ENCODE assay signal across 8 mouse cellular contexts in genomic region chr1:160184506-160184905, GRCm38 (mm10). TPM values are rescaled to one million over a fixed set of nuclear protein-coding genes. Genes with fewer than 3 reads are reported as not detected.
DNase-seq lines count a peak whose midpoint lies in the region; ATAC-seq and TF ChIP-seq lines count a peak whose summit lies in the region.

No protein-coding gene starts in this region.

- 9% methylated on average over 5 of the region's 5 CpGs for WGBS in kidney, postnatal 0 days

- no peak overlapping the region for H3K4me3 ChIP-seq in testis, adult 2 months (ENCODE audit: control insufficient read depth, low read depth, low read length)
- H3K4me3 ChIP-seq in kidney, postnatal 0 days (replicated peaks; ENCODE audit: low read depth, low read length): no peak overlapping the region

- no peaks in the 10 kb centered on the region for H3K9me3 ChIP-seq in kidney, postnatal 0 days (replicated peaks; ENCODE audit: low read length)

- H3K9ac ChIP-seq in kidney, postnatal 0 days (ENCODE audit: low read depth, low read length): no peak overlapping the region

- ATAC-seq in kidney, postnatal 0 days (replicated peaks; ENCODE audit: low FRiP score, low read depth): 0 out of 2 replicates have a peak, but pooled peaks have one; percentile 74

- no peak overlapping the region for H3K27ac ChIP-seq in testis, adult 2 months (ENCODE audit: control insufficient read depth, insufficient read depth, low read depth, low read length)
- H3K27ac ChIP-seq in kidney, postnatal 0 days: no peak overlapping the region

- DNase-seq in testis, postnatal 14 days (ENCODE audit: low spot score): no peak
- DNase-seq in cerebellum, adult 9-10 months: peak; percentile 35
- DNase-seq in frontal cortex, postnatal 10 days (ENCODE audit: low spot score in 2 of 2): peak; percentile 35 to 57
- peak; percentile 82 for DNase-seq in kidney, postnatal 0 days (ENCODE audit: low spot score)
- DNase-seq in lung, adult 18-20 months: peak; percentile 6 to 14
- peak; percentile 29 for DNase-seq in retina, postnatal 7 days (ENCODE audit: low read depth, low spot score)
- DNase-seq in gastrocnemius, adult 8-10 months (ENCODE audit: low spot score in 2 of 2): no peak

- TF ChIP-seq CTCF in testis, adult 2 months (IDR thresholded peaks at IDR 0.05; ENCODE audit: control insufficient read depth, insufficient read depth, insufficient replicate concordance, low read depth, low read length): peak; percentile 44; the same call in 1 of the 2 replicates
- TF ChIP-seq CTCF in kidney, postnatal 0 days (IDR thresholded peaks at IDR 0.05; ENCODE audit: low read depth): peak; percentile 86

- H3K4me2 ChIP-seq in kidney, postnatal 0 days (ENCODE audit: low read length): no peak overlapping the region

- TF ChIP-seq POLR2A in testis, adult 2 months (IDR thresholded peaks at IDR 0.05; ENCODE audit: control insufficient read depth, low read depth, low read length): no peak

- no peaks in the 10 kb centered on the region for H3K27me3 ChIP-seq in testis, adult 2 months (ENCODE audit: control insufficient read depth, insufficient read depth, low read length)
- no peaks in the 10 kb centered on the region for H3K27me3 ChIP-seq in kidney, postnatal 0 days (ENCODE audit: insufficient read depth, low read length)

- H3K36me3 ChIP-seq in testis, adult 2 months (ENCODE audit: control insufficient read depth, insufficient read depth, low read length): no peaks in the 10 kb centered on the region
- no peaks in the 10 kb centered on the region for H3K36me3 ChIP-seq in kidney, postnatal 0 days (ENCODE audit: insufficient read depth, low read length)

- H3K4me1 ChIP-seq in testis, adult 2 months (ENCODE audit: control insufficient read depth, insufficient read depth, low read length): no peaks in the 10 kb centered on the region
- H3K4me1 ChIP-seq in kidney, postnatal 0 days (replicated peaks; ENCODE audit: insufficient read depth, low read length): no peaks in the 10 kb centered on the region

RNA-seq across cellular contexts. Expression of gene Mrps14, which starts 10.5 kb away (rescaled TPM):
- polyA plus RNA-seq in testis, adult 2 months (2012; rRNA removed): 19.5 and 22.8 TPM in 2 replicates
- polyA plus RNA-seq in kidney, postnatal 0 days (2015; fragmentation: Nextera tagmentation; extraction: Ambion mirVana): 316 and 330 TPM in 2 replicates
- 10 to 100 TPM; 74.2 to 82.8 (median 81.0) TPM for total RNA-seq in gastrocnemius, adult 8-10 months (2022)

RNA-seq across cellular contexts. Expression of gene Cacybp, which starts 28.2 kb away (rescaled TPM):
- polyA plus RNA-seq in testis, adult 2 months (2012; rRNA removed): 7.3 and 9.8 TPM in 2 replicates
- 180 and 182 TPM in 2 replicates for polyA plus RNA-seq in kidney, postnatal 0 days (2015; fragmentation: Nextera tagmentation; extraction: Ambion mirVana)
- total RNA-seq in gastrocnemius, adult 8-10 months (2022): 10 to 100 TPM; 52.4 to 67.6 (median 60.6) TPM

RNA-seq across cellular contexts. Expression of gene Tnn, which starts 31.1 kb away (rescaled TPM):
- not detected in 2 replicates for polyA plus RNA-seq in testis, adult 2 months (2012; rRNA removed)
- 0.66 and 0.72 TPM in 2 replicates for polyA plus RNA-seq in kidney, postnatal 0 days (2015; fragmentation: Nextera tagmentation; extraction: Ambion mirVana)
- total RNA-seq in gastrocnemius, adult 8-10 months (2022): not detected

Comparison
In these comparisons a context has a peak if more than half of its experiments do, and no peak if none do; other contexts are left out.
1. DNase-seq: peak in cerebellum, adult 9-10 months (single experiment), frontal cortex, postnatal 10 days (2 of 2), kidney, postnatal 0 days (single experiment), lung, adult 18-20 months (2 of 2) and retina, postnatal 7 days (single experiment); none in testis, postnatal 14 days (single experiment) and gastrocnemius, adult 8-10 months (0 of 2).
2. RNA of gene Mrps14, which starts 10.5 kb away (polyA plus RNA-seq): 316 to 330 TPM in kidney, postnatal 0 days; 19.5 to 22.8 TPM in testis, adult 2 months; every median in the first group is over 10 times any median in the second.
3. RNA of gene Cacybp, which starts 28.2 kb away (polyA plus RNA-seq): 180 to 182 TPM in kidney, postnatal 0 days; 7.3 to 9.8 TPM in testis, adult 2 months; every median in the first group is over 10 times any median in the second.